Mouse (Mus musculus) heart, postnatal 0 days (tissue): Measurements from ENCODE around the gene Tsnax. TPM values are rescaled to one million over a fixed set of nuclear protein-coding genes. Genes with fewer than 3 reads are reported as not detected.

ENCODE experiments used
- ATAC-seq: fragments of 200-750 bp; cut with Nextera tagmentation; 2 replicates; pipeline ENCODE4 v1.8.0; 2017; ENCODE audit warnings: low read depth, moderate number of reproducible peaks, moderate library complexity; ENCODE audit not compliant: insufficient read depth
- DNase-seq: peaks from one replicate; pipeline ENCODE4 v3.0.0-alpha.2; 2016; ENCODE audit warnings: low spot score
- H3K27ac ChIP-seq: fragments of 300-500 bp; sonication (generic); 2 replicates; pipeline ENCODE4 v1.5.1; 2014; ENCODE audit warnings: low read depth, mild to moderate bottlenecking
- H3K27me3 ChIP-seq: fragments of 300-500 bp; sonication (generic); 2 replicates; pipeline ENCODE4 v1.6.1; 2014; ENCODE audit warnings: low read length, mixed read lengths; ENCODE audit not compliant: control insufficient read depth, insufficient read depth
- H3K36me3 ChIP-seq: fragments of 300-500 bp; sonication (generic); replicated peaks from 2 replicates; pipeline ENCODE4 v1.6.1; 2014; ENCODE audit warnings: low read length, mixed read lengths; ENCODE audit not compliant: control insufficient read depth, insufficient read depth
- H3K4me1 ChIP-seq: fragments of 300-500 bp; sonication (generic); 2 replicates; pipeline ENCODE4 v1.6.1; 2014; ENCODE audit warnings: antibody characterized with exemption; ENCODE audit not compliant: control insufficient read depth, insufficient read depth
- H3K4me2 ChIP-seq: fragments of 300-500 bp; sonication (generic); 2 replicates; pipeline ENCODE4 v1.6.1; 2014; ENCODE audit warnings: low read depth, mild to moderate bottlenecking, low read length, moderate library complexity
- H3K4me3 ChIP-seq: fragments of 300-500 bp; sonication (generic); 2 replicates; pipeline ENCODE4 v1.5.1; 2014; ENCODE audit warnings: low read depth, low read length
- H3K9ac ChIP-seq: fragments of 300-500 bp; sonication (generic); replicated peaks from 2 replicates; pipeline ENCODE4 v1.6.1; 2014; ENCODE audit warnings: low read depth, low read length, mixed read lengths
- H3K9me3 ChIP-seq: fragments of 300-500 bp; sonication (generic); replicated peaks from 2 replicates; pipeline ENCODE4 v1.6.1; 2016; ENCODE audit warnings: low read length; ENCODE audit not compliant: control insufficient read depth
- CTCF ChIP-seq: IDR thresholded peaks from 2 replicates; pipeline ENCODE4 v1.5.1; 2016; ENCODE audit warnings: antibody characterized with exemption, control low read depth, low read depth
- EP300 ChIP-seq: IDR thresholded peaks from 2 replicates; pipeline ENCODE4 v1.6.1; 2016; ENCODE audit warnings: antibody characterized with exemption, low read depth
- WGBS: fragments of 180-500 bp; shearing (Covaris S2); extraction: QIAGEN DNeasy Blood & Tissue Kit; methylation state at CpG from one replicate; pipeline ENCODE4 v1.1.7; 2014; 5-methylcytosine and 5-hydroxymethylcytosine counted together
- polyA plus RNA-seq: library from polyadenylated mRNA; unstranded; fragments of >200 nt; fragmentation: Nextera tagmentation; extraction: Ambion mirVana; gene quantifications from 2 replicates; pipeline ENCODE4 v1.2.1, GENCODE M21; 2015
- total RNA-seq: library from RNA; depleted of rRNA; stranded (reverse); fragments of >200 nt; gene quantifications from 2 replicates; pipeline ENCODE4 v1.2.3, GENCODE M21; 2014; ENCODE audit warnings: low replicate concordance

Gene Tsnax
- total and polyA plus RNA-seq, 2 experiments from 2014 or later, result 48.3 to 76.6 TPM

DNA sequence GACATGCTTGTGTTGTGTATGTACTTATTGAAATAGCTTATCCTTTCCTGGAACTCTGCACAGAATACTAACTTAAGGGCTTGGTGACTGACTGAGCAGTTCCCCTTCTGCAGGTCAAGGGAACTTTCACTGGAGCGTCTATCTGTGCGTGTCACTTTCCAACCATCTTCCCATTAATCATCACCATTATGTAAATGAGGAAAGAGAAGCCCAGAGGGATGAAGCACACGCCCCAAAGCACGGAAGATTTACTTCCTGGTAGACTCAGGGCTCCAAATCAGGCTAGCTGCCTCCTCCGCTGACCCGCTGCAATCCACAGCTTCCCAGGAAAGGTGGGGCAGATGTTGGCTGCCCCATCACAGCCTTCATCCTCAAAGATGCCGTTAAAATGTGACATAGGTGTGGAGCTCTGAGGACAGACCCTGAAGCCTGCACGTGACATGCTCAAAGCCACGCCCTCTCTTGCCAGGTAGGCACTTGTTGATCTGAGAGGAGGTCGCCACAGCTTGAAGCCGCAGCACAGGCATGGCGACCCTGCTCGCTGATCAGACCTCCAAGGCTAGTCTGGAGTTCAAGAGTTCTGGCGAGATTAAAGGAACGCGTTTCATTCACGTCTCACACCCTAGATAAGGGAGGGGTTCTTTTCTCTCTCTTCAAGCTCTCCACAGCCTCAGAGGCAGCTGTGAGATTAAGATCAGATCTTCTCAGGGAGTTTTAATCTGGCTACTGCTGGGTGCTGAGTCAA is 21.7 kb upstream of the Tsnax start:
- 10% methylated on average over 17 of the region's 17 CpGs for WGBS
- Histone ChIP-seq H3K9me3 (no peaks in the 10 kb centered on the region), H3K27me3 (no peaks in the 10 kb centered on the region), H3K36me3 (no peaks in the 10 kb centered on the region), H3K4me3 (peak overlapping the region; percentile 34), H3K4me2 (peak overlapping the region; percentile 60), H3K9ac (no peak overlapping the region), H3K4me1 (peaks cover 7% of the 10 kb centered on the region; the same call in 1 of the 2 replicates), H3K27ac (no peak overlapping the region)
- DNase-seq (no peak), ATAC-seq (no peak)
- TF ChIP-seq EP300 (no peak), CTCF (no peak)

DNA sequence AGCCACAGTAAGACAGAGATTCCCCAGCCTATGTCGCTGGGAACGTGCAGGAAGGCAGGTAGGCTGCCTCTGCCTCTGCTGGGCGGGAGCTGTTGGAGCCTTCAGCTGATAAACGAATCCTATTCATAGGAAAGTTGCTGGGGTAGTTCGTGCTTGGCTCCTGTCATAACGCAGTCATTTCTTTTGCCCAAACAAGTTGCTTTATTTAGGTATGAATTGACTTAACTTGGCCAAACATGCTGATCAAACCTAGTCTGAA is 21.2 kb upstream of the Tsnax start:
- Histone ChIP-seq H3K4me3 (peak overlapping the region; percentile 34), H3K9ac (no peak overlapping the region), H3K4me2 (peak overlapping the region; percentile 60), H3K36me3 (no peaks in the 10 kb centered on the region), H3K9me3 (no peaks in the 10 kb centered on the region), H3K4me1 (peaks cover 7% of the 10 kb centered on the region; the same call in 1 of the 2 replicates), H3K27ac (no peak overlapping the region), H3K27me3 (no peaks in the 10 kb centered on the region)
- no peak for ATAC-seq
- no peak for TF ChIP-seq CTCF
- no peak for DNase-seq
- 9% methylated on average over 6 of the region's 6 CpGs for WGBS

- TF ChIP-seq CTCF (no peak), EP300 (no peak)
- Histone ChIP-seq H3K4me1 (peaks cover 7% of the 10 kb centered on the region; the same call in 1 of the 2 replicates), H3K27ac (no peak overlapping the region), H3K9ac (no peak overlapping the region), H3K36me3 (no peaks in the 10 kb centered on the region), H3K9me3 (peaks cover 17% of the 10 kb centered on the region), H3K27me3 (no peaks in the 10 kb centered on the region), H3K4me2 (no peak overlapping the region), H3K4me3 (no peak overlapping the region)
- 54% methylated on average over 2 of the region's 2 CpGs for WGBS
- ATAC-seq, result no peak
- no peak for DNase-seq
Observed at GRCm38 (mm10) chr8:124995776-124996175, 17.0 kb upstream of the Tsnax start.

GRCm38 (mm10) chr8:125024085-125024484 is 11.3 kb downstream of the Tsnax start:
- no peak overlapping the region for H3K9ac ChIP-seq
- H3K4me2 ChIP-seq, result no peak overlapping the region
- H3K4me3 ChIP-seq, result no peak overlapping the region
- no peaks in the 10 kb centered on the region for H3K4me1 ChIP-seq
- no peaks in the 10 kb centered on the region for H3K27me3 ChIP-seq
- WGBS, result 68% methylated on average over 8 of the region's 8 CpGs
- DNase-seq (no peak), ATAC-seq (no peak)
- H3K9me3 ChIP-seq, result no peaks in the 10 kb centered on the region
- TF ChIP-seq CTCF, result no peak
- no peak for TF ChIP-seq EP300
- H3K27ac ChIP-seq, result 0 out of 2 replicates have a peak overlapping the region, but pooled peaks have one; percentile 15
- peaks cover 49% of the 10 kb centered on the region for H3K36me3 ChIP-seq

DNA sequence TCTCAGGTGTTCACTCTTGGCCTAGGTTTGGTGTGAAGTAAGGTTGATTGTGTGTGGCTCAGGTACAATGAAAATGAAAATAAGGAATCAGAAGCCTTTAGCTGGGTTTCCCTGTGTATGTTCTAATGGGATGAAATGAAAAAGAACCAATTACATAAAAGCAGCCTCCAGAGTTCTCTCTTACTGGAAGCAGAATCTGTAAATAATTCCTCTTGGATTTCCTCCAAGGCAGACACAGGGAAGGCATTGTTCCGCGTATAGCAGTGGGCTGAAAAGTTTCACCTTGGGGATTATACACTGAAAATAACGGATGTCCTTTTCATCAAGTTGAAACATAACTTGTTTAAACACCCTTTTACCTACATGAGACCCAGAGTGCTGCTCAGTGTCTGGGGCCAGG is 14.4 kb downstream of the Tsnax start:
- Histone ChIP-seq H3K4me3 (no peak overlapping the region), H3K4me1 (no peaks in the 10 kb centered on the region), H3K9me3 (no peaks in the 10 kb centered on the region), H3K4me2 (no peak overlapping the region), H3K27me3 (no peaks in the 10 kb centered on the region), H3K36me3 (peaks cover 78% of the 10 kb centered on the region), H3K27ac (no peak overlapping the region), H3K9ac (no peak overlapping the region)
- TF ChIP-seq CTCF (no peak), EP300 (no peak)
- no peak for ATAC-seq
- whole genome bisulfite sequencing, result 50% methylated on average over 3 of the region's 3 CpGs
- no peak for DNase-seq

DNA sequence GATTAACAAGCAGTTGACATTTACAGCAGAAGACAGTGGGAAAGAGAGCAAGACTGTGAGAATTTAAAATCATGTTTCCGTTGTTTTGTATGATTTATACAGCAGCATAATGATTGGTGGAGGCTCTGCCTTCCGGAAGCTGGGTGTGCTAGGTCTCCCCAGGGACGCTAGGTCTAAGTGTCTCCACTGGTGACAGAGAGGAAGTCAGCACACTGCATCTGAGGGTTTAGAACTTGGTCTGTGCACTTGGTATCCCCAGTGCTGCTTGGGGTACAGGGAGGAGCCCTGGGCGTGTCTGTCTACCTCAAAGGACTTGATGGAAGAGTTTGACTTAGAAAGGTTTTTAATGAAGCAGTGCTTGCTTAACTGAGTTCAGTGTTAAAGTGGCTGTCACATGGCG is 16.0 kb downstream of the Tsnax start:
- Histone ChIP-seq H3K27me3 (no peaks in the 10 kb centered on the region), H3K9ac (no peak overlapping the region), H3K27ac (no peak overlapping the region), H3K4me2 (no peak overlapping the region), H3K4me1 (no peaks in the 10 kb centered on the region), H3K36me3 (peaks cover 92% of the 10 kb centered on the region), H3K4me3 (no peak overlapping the region), H3K9me3 (no peaks in the 10 kb centered on the region)
- no peak for TF ChIP-seq CTCF
- WGBS, result 87% methylated on average over 5 of the region's 5 CpGs
- ATAC-seq, result no peak
- no peak for DNase-seq
